Mouse (Mus musculus) heart, postnatal 10 days (tissue): Measurements from ENCODE around the gene Mgll. TPM values are rescaled to one million over a fixed set of nuclear protein-coding genes. Genes with fewer than 3 reads are reported as not detected.

Experiments used
- DNase-seq, 2 experiments: peaks; one replicate each; pipeline ENCODE4 v3.0.0; 2021
- intact Hi-C: fragments of 180-260 bp; cut with DNase I; formaldehyde crosslinking; loops from one replicate; pipeline ENCODE4 v1.15.1; 2025
- total RNA-seq, 2 experiments: library from RNA; stranded (reverse); gene quantifications; 2 replicates each; pipeline ENCODE4 v1.2.3; 2021

The Mgll gene
- total RNA-seq, 2 experiments from 2014 or later = 187 to 225 TPM

- intact Hi-C loops = no loop called here
- DNase-seq = no peak
These were observed 40.1 kb downstream of the Mgll start for GRCm38 (mm10) chr6:88764281-88764680.

DNA sequence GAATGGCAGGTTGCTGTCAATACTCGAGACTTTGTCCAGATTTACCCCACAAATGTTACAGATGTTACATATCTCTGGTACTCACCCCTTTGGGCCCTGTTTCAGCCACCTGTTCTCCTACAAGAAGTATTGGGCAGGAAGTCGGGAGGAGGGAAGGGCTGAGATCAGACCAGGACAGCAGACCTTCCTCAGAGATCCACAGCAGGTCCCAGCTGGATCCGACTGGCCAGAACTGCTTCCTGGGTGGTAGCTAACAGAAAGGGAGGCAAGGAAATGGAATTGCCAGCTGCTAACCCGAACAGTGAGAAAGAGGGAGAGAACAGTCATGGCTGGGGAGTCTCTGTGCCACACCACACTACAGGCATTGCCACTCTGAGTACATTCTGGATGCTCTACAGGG, 43.5 kb downstream of the Mgll start:
- intact Hi-C loops = no loop called here
- no peak for DNase-seq

GRCm38 (mm10) chr6:88769723-88770122, 45.5 kb downstream of the Mgll start:
- DNase-seq = no peak
- intact Hi-C loops = no loop called here

GRCm38 (mm10) chr6:88770300-88770904, 46.2 kb downstream of the Mgll start:
- no peak for DNase-seq
- intact Hi-C loops = no loop called here

GRCm38 (mm10) chr6:88770981-88771380, 46.8 kb downstream of the Mgll start:
- intact Hi-C loops = no loop called here
- DNase-seq = no peak

DNA sequence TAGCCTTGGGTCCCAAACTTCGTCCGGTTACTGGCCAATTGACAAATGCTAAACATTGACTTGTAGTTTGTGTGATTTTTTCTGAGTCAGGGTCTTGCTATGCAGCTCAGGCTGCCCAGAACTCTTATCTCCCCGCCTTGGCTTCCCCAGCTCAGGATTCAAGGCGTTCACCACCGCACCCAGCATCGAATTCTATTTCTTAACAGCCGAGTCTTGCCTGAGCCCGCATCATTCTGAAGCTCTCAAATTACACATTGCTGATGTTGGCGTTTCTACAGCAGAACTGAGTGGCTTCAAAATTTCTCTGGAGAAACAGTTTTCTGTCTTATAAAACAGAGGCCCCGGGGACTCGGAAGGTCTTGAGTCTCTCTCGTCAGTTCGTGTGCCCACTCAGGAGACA, 47.8 kb downstream of the Mgll start:
- DNase-seq = no peak
- intact Hi-C loops = no loop called here

DNA sequence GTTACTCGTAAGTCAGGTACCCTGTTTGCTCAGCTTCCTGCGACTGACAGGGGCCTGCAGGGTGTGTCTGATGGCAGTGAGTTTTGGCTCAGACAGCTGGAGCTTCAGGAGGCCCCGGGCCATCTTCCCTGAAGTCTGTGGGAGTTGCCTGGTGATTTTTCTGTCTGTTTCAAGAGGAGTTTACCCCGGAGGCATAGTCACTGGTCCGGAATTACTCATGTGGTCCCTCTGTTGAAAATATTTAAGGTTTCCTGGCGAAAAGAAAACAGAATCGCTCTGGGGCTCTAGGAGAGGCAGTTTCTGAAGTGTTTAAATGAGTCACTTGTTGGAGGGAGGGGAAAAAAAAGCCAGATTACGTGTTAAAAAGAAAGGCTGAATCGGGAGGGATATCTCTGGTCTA, 49.8 kb downstream of the Mgll start:
- intact Hi-C loops = no loop called here
- no peak for DNase-seq

GRCm38 (mm10) chr6:88775267-88775666, 51.1 kb downstream of the Mgll start:
- no peak for DNase-seq
- intact Hi-C loops = no loop called here

DNA sequence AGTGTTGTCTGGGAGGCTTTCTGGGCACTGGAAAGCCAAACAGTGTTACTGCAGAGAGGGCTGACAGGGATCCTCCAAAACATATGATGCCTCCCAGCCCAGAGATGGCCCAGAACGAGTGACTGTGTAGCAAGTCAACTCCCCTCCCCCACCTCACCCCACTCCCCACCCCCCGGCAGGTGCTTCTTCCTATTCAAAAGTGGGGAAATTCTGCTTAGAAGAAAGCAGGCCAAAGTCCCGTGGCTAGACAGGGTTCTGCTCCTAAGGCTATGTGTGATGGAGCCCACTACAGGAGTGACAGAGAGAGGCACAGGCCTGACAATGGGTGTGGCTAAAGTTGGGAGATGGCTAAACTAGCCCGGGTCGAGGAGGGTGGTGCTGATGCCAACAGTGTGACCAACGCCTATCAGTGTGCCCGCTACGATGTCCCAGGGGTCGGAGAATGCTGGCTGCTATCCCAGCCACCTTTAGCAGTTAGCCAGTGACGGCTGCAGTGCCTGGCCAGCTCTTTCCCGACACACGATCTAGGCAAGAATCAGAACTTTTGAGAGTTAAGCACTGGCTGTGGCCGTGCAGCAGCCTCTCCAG, 52.2 kb downstream of the Mgll start:
- peak; percentile 82 to 89 for DNase-seq
- intact Hi-C loops = no loop called here

DNA sequence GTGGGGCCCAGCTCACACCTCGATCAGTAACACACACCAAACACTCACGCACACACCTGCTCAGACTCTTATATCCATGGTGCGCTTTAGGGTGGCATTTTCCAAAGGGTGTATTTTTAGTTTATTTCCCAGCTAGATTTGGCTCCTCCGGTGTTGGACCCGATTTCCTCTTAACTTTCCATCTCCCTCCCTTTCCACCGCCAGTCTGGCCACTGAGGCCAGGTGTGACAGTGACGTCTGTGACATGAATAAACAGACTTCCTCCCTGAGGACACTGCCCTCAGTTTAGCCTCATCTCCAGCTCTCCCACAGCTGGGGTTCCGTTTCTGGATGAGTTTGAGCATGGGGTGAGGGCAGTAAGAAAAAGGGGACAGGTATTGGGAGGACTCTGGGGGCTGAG, 52.8 kb downstream of the Mgll start:
- intact Hi-C loops = no loop called here
- DNase-seq = no peak

- intact Hi-C loops = no loop called here
- no peak for DNase-seq
These were observed 54.0 kb downstream of the Mgll start for GRCm38 (mm10) chr6:88778047-88778688.

- intact Hi-C loops = no loop called here
These were observed 55.5 kb downstream of the Mgll start for GRCm38 (mm10) chr6:88779755-88780154.

GRCm38 (mm10) chr6:88781919-88782318, 57.7 kb downstream of the Mgll start:
- DNase-seq = no peak
- intact Hi-C loops = no loop called here

More at GRCm38 (mm10) chr6:88779755-88780154, 55.5 kb downstream of the Mgll start:
- DNase-seq = no peak

- intact Hi-C loops = no loop called here
- DNase-seq = peak in 1 of 2 experiments; percentile 56
These were observed 58.8 kb downstream of the Mgll start for GRCm38 (mm10) chr6:88782981-88783397.

DNA sequence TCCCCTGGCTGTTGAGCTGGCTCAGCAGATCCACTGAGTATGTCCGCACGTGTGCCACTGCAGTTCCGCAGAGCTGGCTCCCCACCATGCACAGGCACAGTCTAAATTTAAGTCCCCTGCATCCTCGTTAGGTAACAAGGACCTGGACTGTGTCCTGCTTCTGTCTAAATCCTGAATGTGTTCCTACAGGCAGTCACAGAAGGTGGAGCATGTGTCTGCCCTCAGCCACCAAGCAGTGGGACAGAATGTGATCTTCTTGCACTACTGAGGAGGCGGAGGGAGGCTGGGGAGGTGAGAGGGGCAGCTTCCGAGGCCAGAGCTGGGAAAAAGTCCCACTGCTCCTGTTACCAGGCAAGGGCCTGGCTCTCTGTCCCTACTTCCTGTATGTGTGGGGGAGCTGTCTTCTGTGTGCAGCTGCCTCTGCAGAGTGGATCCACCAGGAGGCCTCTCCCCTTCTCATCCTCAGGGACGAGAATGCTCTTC, 60.5 kb downstream of the Mgll start:
- intact Hi-C loops = loop anchor here (2.0 kb wide), 1 partner anchor 40 kb away; no protein-coding TSS in a partner anchor
- peak; percentile 73 to 78 for DNase-seq

DNA sequence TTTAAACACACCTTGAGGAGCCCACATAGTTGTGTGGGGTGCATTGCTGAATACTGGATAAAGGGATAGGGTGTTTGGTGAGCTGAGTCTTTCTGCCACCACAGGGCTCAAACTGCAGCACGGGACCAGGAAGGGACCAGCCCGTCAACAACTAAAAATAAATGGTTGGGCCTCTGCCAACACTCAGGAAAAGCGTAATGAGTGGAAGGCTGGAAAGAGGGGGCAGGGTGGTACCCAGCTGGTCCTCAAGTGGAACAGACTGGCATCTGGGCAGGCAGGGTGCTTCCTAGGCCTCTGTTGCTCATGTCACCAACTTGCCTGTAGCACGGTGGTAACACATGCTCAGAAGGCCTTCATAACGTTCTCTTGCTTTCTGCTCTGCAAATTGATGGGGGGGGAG, 61.1 kb downstream of the Mgll start:
- intact Hi-C loops = loop anchor here (2.0 kb wide), 1 partner anchor 39 kb away; no protein-coding TSS in a partner anchor
- peak; percentile 75 to 77 for DNase-seq

- no peak for DNase-seq
- intact Hi-C loops = loop anchor here (2.0 kb wide), 1 partner anchor 39 kb away; no protein-coding TSS in a partner anchor
These were observed 61.8 kb downstream of the Mgll start for GRCm38 (mm10) chr6:88785781-88786542.

DNA sequence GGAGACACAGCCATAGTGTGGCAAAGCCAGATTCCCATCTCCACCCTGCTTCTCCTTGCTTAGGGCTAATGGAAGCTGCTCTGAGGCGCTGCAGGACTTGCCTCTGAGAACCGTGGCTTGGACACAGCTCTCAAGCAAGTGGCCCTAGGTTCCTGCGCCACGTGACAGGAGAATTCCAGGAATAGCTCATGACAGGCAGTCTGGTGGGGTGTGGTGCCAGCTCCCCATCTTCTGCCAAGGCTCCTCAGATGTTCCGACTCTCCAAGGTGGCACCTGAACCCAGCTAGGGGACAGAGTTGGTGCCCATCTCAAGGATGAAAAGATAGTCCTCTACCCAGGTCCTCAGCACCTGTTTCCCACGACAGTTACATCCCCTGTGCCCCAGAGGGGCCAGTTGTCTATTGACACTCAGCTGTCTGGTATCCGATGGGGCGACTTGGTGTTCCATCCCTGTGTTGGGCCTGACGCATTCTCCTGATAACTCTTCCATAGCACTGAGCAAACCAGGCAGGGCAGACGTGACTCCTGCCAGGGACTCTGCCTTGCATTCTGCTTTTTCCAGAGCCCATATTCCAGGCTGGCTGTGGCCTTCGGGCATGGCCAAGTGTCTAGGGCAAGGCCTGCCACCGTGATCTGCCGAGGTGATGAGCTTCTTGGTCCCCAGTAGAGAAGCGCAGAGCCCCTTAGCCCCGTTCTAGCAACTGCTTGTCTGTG, 62.7 kb downstream of the Mgll start:
- intact Hi-C loops = no loop called here
- peak; percentile 74 to 77 for DNase-seq

DNA sequence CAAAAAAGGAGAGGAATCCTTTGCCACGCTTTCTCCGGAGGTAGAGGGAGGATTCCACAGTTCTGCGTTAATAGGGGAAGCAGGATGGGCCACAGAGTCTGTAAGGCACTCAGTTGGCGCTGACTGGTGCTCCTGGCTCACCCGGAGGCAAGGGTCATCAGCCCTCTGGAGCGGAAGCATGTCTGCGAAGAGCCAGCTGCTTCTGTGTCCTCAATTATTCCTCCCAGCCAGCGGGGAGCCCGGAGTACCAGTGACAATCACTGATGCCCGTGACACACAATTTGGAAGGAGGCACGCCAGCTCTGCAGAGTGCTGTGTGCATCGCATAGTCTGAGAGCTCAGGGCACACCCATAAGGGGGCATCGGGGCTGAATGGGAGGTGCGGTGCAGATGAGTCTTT, 63.3 kb downstream of the Mgll start:
- intact Hi-C loops = no loop called here
- DNase-seq = no peak

DNA sequence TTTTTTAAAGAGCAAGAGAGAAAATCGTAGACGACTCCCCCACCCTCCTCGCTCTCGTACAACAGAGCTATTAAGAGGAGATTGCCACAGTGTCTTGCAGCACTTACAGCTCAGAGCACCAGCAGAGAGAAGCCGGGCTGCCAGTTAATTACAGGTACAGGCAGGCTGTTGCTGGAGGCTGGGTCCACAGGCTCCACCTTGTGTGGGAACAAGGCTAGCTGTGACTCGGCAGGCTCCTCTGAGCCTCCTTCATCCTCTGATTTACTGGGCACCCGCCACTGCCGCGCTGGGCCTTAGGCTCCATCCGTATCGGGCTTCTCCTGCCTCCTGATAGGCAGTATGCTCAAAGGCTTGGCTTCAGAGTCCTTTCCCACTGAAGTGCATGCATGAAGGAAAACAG, 64.0 kb downstream of the Mgll start:
- intact Hi-C loops = no loop called here
- no peak for DNase-seq

DNA sequence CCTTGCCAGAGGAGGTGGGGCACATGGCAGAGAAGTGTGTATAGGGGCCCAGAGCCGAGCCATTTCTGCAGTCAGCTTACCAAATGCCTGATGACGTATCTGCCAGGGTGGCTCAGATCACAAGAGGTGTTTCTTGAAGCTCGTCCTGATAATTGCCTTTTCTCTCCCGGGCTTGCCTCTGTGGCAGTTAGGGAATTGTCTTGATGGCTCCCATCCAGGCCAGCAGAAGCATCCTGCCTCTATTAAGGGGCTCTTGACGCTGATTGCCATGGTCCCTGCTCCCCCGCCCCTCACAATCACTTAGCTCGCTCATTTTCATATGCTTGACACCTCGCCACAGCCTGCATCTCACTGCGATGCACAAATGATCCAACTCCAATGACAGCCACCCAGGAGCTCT, 67.1 kb downstream of the Mgll start:
- intact Hi-C loops = no loop called here
- DNase-seq = no peak
